In genomic region chr10:25305146-25305545, GRCm38 (mm10) we compare ENCODE assay signal across 19 mouse cellular contexts.
"Had no signal": no experiment of that assay in that cellular context is flagged by ENCODE, and none has a peak within 500 bp of the region (broad histone marks: within the 10 kb centered on the region; RNA-seq: fewer than 3 reads in every experiment).

No protein-coding gene starts in this region.

- H3K27ac ChIP-seq: liver, embryonic 14.5 days; midbrain, embryonic 10.5 days; midbrain, embryonic 12.5 days; neural tube, embryonic 13.5 days; neural tube, embryonic 15.5 days had no signal

- H3K4me2 ChIP-seq: midbrain, embryonic 12.5 days; neural tube, embryonic 13.5 days; neural tube, embryonic 15.5 days had no signal

- H3K36me3 ChIP-seq: midbrain, embryonic 10.5 days; midbrain, embryonic 12.5 days; neural tube, embryonic 13.5 days; neural tube, embryonic 15.5 days had no signal

- H3K9me3 ChIP-seq: midbrain, embryonic 10.5 days; midbrain, embryonic 12.5 days; neural tube, embryonic 15.5 days had no signal

- H3K4me3 ChIP-seq: midbrain, embryonic 10.5 days; midbrain, embryonic 12.5 days; myocyte; neural tube, embryonic 13.5 days; neural tube, embryonic 15.5 days had no signal

- DNase-seq: lung, adult 18-20 months; lung, postnatal 36 days; midbrain, embryonic 14.5 days; retina, postnatal 1 day; right cerebral cortex, adult 18-20 months; right cerebral cortex, postnatal 25 days; right cerebral cortex, postnatal 4 days; spleen, adult 18-20 months; thymus, adult 18-20 months; thymus, postnatal 14 days; thymus, postnatal 36 days had no signal

- H3K9ac ChIP-seq: liver, embryonic 14.5 days; midbrain, embryonic 12.5 days; neural tube, embryonic 13.5 days; neural tube, embryonic 15.5 days had no signal

- H3K4me1 ChIP-seq: midbrain, embryonic 10.5 days; midbrain, embryonic 12.5 days; neural tube, embryonic 13.5 days; neural tube, embryonic 15.5 days had no signal

- ATAC-seq: lung, postnatal 0 days; midbrain, embryonic 16.5 days had no signal

- H3K27me3 ChIP-seq: midbrain, embryonic 12.5 days; neural tube, embryonic 13.5 days; neural tube, embryonic 15.5 days had no signal
